In genomic region chr8:84249257-84250170, GRCm38 (mm10) we compare ENCODE assay signal across 7 mouse cellular contexts. TPM values are rescaled to one million over a fixed set of nuclear protein-coding genes. Genes with fewer than 3 reads are reported as not detected.
DNase-seq lines count a peak whose midpoint lies in the region; ATAC-seq lines count a peak whose summit lies in the region.

Gene D8Ertd738e, minus strand, starts transcription at chr8:84249719.

- peak within 1 kb of the TSS; percentile 91 for H3K27ac ChIP-seq in embryonic facial prominence, embryonic 10.5 days (replicated peaks)
- H3K27ac ChIP-seq in limb, embryonic 10.5 days: peak within 1 kb of the TSS; percentile 87
- H3K27ac ChIP-seq in midbrain, embryonic 13.5 days: peak within 1 kb of the TSS; percentile 76

- H3K9ac ChIP-seq in midbrain, embryonic 13.5 days (replicated peaks): peak within 1 kb of the TSS; percentile 88

- no peaks in the 10 kb centered on the region for H3K9me3 ChIP-seq in embryonic facial prominence, embryonic 10.5 days
- H3K9me3 ChIP-seq in limb, embryonic 10.5 days (replicated peaks): no peaks in the 10 kb centered on the region
- no peaks in the 10 kb centered on the region for H3K9me3 ChIP-seq in midbrain, embryonic 13.5 days

- H3K4me2 ChIP-seq in midbrain, embryonic 13.5 days (replicated peaks): peak within 1 kb of the TSS; percentile 92

- H3K4me3 ChIP-seq in embryonic facial prominence, embryonic 10.5 days: peak within 1 kb of the TSS; percentile 96
- peak within 1 kb of the TSS; percentile 91 for H3K4me3 ChIP-seq in limb, embryonic 10.5 days
- H3K4me3 ChIP-seq in midbrain, embryonic 13.5 days (replicated peaks): peak within 1 kb of the TSS; percentile 91

- 4% methylated on average over 52 of the region's 52 CpGs for WGBS in embryonic facial prominence, embryonic 10.5 days
- WGBS in limb, embryonic 10.5 days: 4% methylated on average over 52 of the region's 52 CpGs
- 4% methylated on average over 52 of the region's 52 CpGs for WGBS in midbrain, embryonic 13.5 days

- H3K36me3 ChIP-seq in embryonic facial prominence, embryonic 10.5 days (replicated peaks): peaks cover 82% of the 10 kb centered on the region
- peaks cover 82% of the 10 kb centered on the region for H3K36me3 ChIP-seq in limb, embryonic 10.5 days
- peaks cover 74% of the 10 kb centered on the region for H3K36me3 ChIP-seq in midbrain, embryonic 13.5 days

- DNase-seq in adrenal gland, postnatal 14 days: peak; percentile 92
- peak; percentile 90 for DNase-seq in embryonic facial prominence, embryonic 10.5 days (ENCODE audit: low spot score)
- DNase-seq in kidney, adult 11 months: peak; percentile 85
- peak; percentile 90 for DNase-seq in limb, embryonic 10.5 days (ENCODE audit: low spot score)
- DNase-seq in spleen, adult 12 weeks (ENCODE audit: low spot score): peak; percentile 82

- peak; percentile 97 for ATAC-seq in granulocyte monocyte progenitor cell, adult 5-6 weeks (replicated peaks; ENCODE audit: poor library complexity, severe bottlenecking)
- ATAC-seq in midbrain, embryonic 13.5 days: peak; percentile 95

- H3K4me1 ChIP-seq in embryonic facial prominence, embryonic 10.5 days: peaks cover 3% of the 10 kb centered on the region; the same call in 1 of the 2 replicates
- peaks cover 7% of the 10 kb centered on the region; the same call in 1 of the 2 replicates for H3K4me1 ChIP-seq in limb, embryonic 10.5 days
- peaks cover 17% of the 10 kb centered on the region for H3K4me1 ChIP-seq in midbrain, embryonic 13.5 days (replicated peaks)

- H3K27me3 ChIP-seq in embryonic facial prominence, embryonic 10.5 days (replicated peaks; ENCODE audit: low read depth, poor library complexity, severe bottlenecking): no peaks in the 10 kb centered on the region
- H3K27me3 ChIP-seq in limb, embryonic 10.5 days (ENCODE audit: low read depth, poor library complexity, severe bottlenecking): no peaks in the 10 kb centered on the region
- no peaks in the 10 kb centered on the region for H3K27me3 ChIP-seq in midbrain, embryonic 13.5 days

RNA-seq across cellular contexts. Expression of gene D8Ertd738e, which starts in this region (rescaled TPM):
- total RNA-seq in adrenal gland, postnatal 14 days (2021): 251 and 255 TPM in 2 replicates
- 409 and 427 TPM in 2 replicates for polyA plus RNA-seq in embryonic facial prominence, embryonic 10.5 days (2016; fragmentation: Nextera tagmentation; extraction: Ambion mirVana)
- 145 and 151 TPM in 2 replicates for total RNA-seq in granulocyte monocyte progenitor cell, adult 5-6 weeks (2014; fragmentation: Nextera tagmentation)
- total RNA-seq in granulocyte monocyte progenitor cell, adult 5-6 weeks (2017): 66.2 and 88.3 TPM in 2 replicates
- polyA plus RNA-seq in limb, embryonic 10.5 days (2016; fragmentation: Nextera tagmentation; extraction: Ambion mirVana): 420 and 449 TPM in 2 replicates
- polyA plus RNA-seq in midbrain, embryonic 13.5 days (2015; fragmentation: Nextera tagmentation; extraction: Ambion mirVana): 261 and 273 TPM in 2 replicates

Comparison
In these comparisons a context has a peak if more than half of its experiments do, and no peak if none do; other contexts are left out.
1. Peak in every context shown above with its lines: DNase-seq, ATAC-seq, H3K4me3 ChIP-seq and H3K27ac ChIP-seq.